Mouse (Mus musculus) embryonic facial prominence, embryonic 14.5 days (tissue): ENCODE results near the gene Ddx19a. TPM values are rescaled to one million over a fixed set of nuclear protein-coding genes. Genes with fewer than 3 reads are reported as not detected.
A peak's percentile ranks its signal among the peaks of the same experiment; 100 is the strongest.
"Not testable (repeated sequence)": the region's sequence is repeated elsewhere in the genome, so short reads cannot be mapped to it uniquely, and the experiment has no call there.

ENCODE experiments used
- ATAC-seq: fragments of 200-750 bp; cut with Nextera tagmentation; 2 replicates; pipeline ENCODE4 v1.8.0; 2017; ENCODE audit warnings: low read depth, moderate number of reproducible peaks, moderate TSS enrichment
- DNase-seq: peaks from one replicate; pipeline ENCODE4 v3.0.0-alpha.2; 2015; ENCODE audit warnings: low spot score
- H3K27ac ChIP-seq: fragments of 300-500 bp; sonication (generic); replicated peaks from 2 replicates; pipeline ENCODE4 v1.5.1; 2014; ENCODE audit warnings: low read depth, mild to moderate bottlenecking, low read length, moderate library complexity
- H3K27me3 ChIP-seq: fragments of 300-500 bp; sonication (generic); replicated peaks from 2 replicates; pipeline ENCODE4 v1.6.1; 2014; ENCODE audit warnings: low read length; ENCODE audit not compliant: control insufficient read depth, insufficient read depth
- H3K36me3 ChIP-seq: fragments of 300-500 bp; sonication (generic); 2 replicates; pipeline ENCODE4 v1.6.1; 2014; ENCODE audit warnings: low read length, mixed read lengths; ENCODE audit not compliant: control insufficient read depth, insufficient read depth
- H3K4me1 ChIP-seq: fragments of 300-500 bp; sonication (generic); 2 replicates; pipeline ENCODE4 v1.6.1; 2014; ENCODE audit warnings: antibody characterized with exemption, low read length; ENCODE audit not compliant: control insufficient read depth, insufficient read depth
- H3K4me2 ChIP-seq: fragments of 300-500 bp; sonication (generic); 2 replicates; pipeline ENCODE4 v1.6.1; 2014; ENCODE audit warnings: low read depth, mild to moderate bottlenecking, low read length, moderate library complexity, mixed read lengths
- H3K4me3 ChIP-seq: fragments of 300-500 bp; sonication (generic); 2 replicates; pipeline ENCODE4 v1.5.1; 2014; ENCODE audit warnings: low read depth, mild to moderate bottlenecking, low read length
- H3K9ac ChIP-seq: fragments of 300-500 bp; sonication (generic); 2 replicates; pipeline ENCODE4 v1.6.1; 2014; ENCODE audit warnings: low read depth, mild to moderate bottlenecking, low read length, moderate library complexity, mixed read lengths
- H3K9me3 ChIP-seq: fragments of 300-500 bp; sonication (generic); 2 replicates; pipeline ENCODE4 v1.6.1; 2016; ENCODE audit warnings: low read length; ENCODE audit not compliant: control insufficient read depth
- WGBS: fragments of 180-500 bp; shearing (Covaris S2); extraction: QIAGEN DNeasy Blood & Tissue Kit; methylation state at CpG from one replicate; pipeline ENCODE4 v1.1.7; 2014; 5-methylcytosine and 5-hydroxymethylcytosine counted together
- polyA plus RNA-seq: library from polyadenylated mRNA; unstranded; fragments of >200 nt; fragmentation: Nextera tagmentation; extraction: Ambion mirVana; gene quantifications from 2 replicates; pipeline ENCODE4 v1.2.1, GENCODE M21; 2014

Ddx19a gene
- polyA plus RNA-seq, 1 experiment from 2014 or later: 18.1 TPM

DNA sequence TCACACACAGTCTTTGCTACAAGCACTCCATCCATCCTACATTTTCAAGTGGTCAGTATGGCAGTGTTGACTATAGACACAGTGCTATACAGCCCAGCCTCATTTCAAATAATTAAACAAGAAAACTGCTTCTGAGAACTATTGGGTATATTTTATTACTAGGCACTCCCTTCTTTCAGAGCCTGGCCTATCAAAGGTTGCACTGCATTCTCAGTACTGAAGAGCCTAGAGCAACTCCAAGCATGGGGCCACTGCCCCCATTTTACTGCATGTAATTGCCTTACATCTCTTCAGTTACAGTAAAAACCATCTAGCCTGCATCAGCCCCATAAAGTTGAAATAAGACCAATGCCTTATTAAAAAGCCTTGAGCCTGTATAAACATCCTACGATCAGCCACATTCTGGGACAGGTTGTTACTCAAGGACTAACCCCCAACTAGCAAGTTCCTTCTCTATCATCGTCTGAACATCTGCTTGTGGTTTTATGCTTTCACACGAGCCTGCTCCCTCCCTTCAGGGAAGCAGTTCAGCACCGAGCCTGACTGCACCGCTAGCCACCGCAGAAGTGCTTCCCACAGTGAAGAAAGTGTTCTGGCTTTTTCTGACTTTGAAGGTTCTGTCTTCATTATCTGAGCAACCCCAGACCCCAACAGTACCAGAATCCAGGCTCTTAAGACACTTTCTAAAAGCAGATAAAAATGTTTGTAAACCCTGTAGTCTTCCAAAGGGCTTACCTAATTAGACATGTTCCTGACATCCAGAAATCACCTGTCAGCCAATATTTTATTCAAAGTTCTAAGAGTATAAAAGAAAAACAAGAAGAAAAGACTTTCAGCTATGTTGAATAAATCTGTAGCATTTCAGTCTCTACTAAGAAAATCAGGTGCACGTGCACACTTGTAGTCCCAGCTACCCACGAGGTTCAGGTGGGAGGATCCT, 9.5 kb downstream of the Ddx19a start:
- no peak for DNase-seq
- no peak overlapping the region for H3K4me2 ChIP-seq
- no peaks in the 10 kb centered on the region for H3K27me3 ChIP-seq
- no peak overlapping the region for H3K27ac ChIP-seq
- no peaks in the 10 kb centered on the region for H3K4me1 ChIP-seq
- H3K36me3 ChIP-seq: peaks cover 90% of the 10 kb centered on the region
- H3K4me3 ChIP-seq: no peak overlapping the region
- ATAC-seq: no peak
- 74% methylated on average over 8 of the region's 8 CpGs for WGBS
- H3K9me3 ChIP-seq: no peaks in the 10 kb centered on the region
- no peak overlapping the region for H3K9ac ChIP-seq

DNA sequence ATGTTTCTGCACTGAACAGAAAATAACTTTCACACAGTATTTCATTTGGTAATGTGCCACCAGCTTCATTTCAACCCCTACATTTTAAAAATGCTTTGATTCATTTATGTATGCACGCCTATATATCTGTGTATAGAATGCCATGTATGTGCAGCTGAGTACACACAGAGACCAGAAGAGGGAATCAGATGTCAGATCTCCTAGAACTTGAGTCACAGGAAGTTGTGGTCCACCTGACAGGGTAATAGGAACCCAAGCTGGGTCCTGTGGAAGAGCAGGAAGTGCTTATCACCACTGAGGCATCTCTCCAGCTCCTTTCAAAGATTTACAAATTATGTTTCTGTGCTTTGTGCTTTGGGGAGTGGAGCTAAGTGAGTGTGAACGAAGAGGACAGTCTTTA, 16.3 kb downstream of the Ddx19a start:
- Histone ChIP-seq H3K4me1 (no peaks in the 10 kb centered on the region), H3K9ac (no peak overlapping the region), H3K9me3 (no peaks in the 10 kb centered on the region), H3K27me3 (no peaks in the 10 kb centered on the region), H3K36me3 (peaks cover 82% of the 10 kb centered on the region), H3K4me2 (no peak overlapping the region), H3K27ac (no peak overlapping the region), H3K4me3 (no peak overlapping the region)
- 90% methylated on average over 2 of the region's 2 CpGs for WGBS
- DNase-seq (no peak), ATAC-seq (no peak)

DNA sequence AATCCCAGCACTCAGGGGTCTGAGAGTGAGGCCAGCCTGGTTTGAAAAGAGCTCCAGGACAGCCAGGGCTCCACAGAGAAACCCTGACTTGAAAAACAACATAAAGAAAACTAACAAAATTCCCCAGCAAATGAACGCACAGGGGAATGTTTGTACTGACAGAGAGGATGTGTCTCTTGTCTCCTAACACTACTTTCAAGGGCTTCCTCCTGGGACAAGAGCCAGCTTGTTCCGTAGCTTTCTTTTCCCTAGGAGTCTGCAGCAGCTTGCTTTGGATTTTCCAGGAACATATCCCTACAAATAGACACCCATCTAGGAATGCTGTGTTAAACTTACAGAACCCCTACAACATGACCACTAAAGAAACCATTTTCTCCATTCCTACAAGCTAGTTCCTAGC, 19.6 kb downstream of the Ddx19a start:
- DNase-seq, H3K9me3 ChIP-seq, ATAC-seq, H3K4me1 ChIP-seq, H3K4me2 ChIP-seq, H3K27ac ChIP-seq, H3K4me3 ChIP-seq, H3K9ac ChIP-seq, H3K27me3 ChIP-seq: not testable (repeated sequence)
- H3K36me3 ChIP-seq: peaks cover 75% of the 10 kb centered on the region
- WGBS: 81% methylated on average over 2 of the region's 2 CpGs

DNA sequence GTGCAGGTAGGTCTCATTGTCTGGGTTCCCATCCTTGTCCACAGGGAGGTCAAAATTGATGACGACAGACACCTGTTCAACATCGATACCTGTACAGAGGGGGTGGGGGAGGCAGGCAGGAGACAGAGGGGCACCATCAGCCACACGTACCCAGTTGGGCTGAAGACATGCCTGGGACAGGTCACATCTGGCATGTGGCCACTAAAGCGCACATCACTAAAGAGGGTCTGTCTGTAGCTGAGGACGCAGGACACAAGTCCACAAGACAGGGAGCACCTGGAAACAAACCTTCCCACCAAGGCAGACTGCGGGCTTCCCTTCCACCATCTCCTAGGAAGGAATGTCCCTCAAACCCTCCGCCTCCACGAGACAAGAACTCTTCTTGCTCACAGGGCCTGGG, 21.1 kb downstream of the Ddx19a start:
- peaks cover 75% of the 10 kb centered on the region for H3K36me3 ChIP-seq
- WGBS: 98% methylated on average over 5 of the region's 8 CpGs
- not testable (repeated sequence) for H3K9ac ChIP-seq, H3K4me2 ChIP-seq, H3K4me1 ChIP-seq, H3K9me3 ChIP-seq, H3K4me3 ChIP-seq, H3K27ac ChIP-seq, DNase-seq, ATAC-seq, H3K27me3 ChIP-seq

DNA sequence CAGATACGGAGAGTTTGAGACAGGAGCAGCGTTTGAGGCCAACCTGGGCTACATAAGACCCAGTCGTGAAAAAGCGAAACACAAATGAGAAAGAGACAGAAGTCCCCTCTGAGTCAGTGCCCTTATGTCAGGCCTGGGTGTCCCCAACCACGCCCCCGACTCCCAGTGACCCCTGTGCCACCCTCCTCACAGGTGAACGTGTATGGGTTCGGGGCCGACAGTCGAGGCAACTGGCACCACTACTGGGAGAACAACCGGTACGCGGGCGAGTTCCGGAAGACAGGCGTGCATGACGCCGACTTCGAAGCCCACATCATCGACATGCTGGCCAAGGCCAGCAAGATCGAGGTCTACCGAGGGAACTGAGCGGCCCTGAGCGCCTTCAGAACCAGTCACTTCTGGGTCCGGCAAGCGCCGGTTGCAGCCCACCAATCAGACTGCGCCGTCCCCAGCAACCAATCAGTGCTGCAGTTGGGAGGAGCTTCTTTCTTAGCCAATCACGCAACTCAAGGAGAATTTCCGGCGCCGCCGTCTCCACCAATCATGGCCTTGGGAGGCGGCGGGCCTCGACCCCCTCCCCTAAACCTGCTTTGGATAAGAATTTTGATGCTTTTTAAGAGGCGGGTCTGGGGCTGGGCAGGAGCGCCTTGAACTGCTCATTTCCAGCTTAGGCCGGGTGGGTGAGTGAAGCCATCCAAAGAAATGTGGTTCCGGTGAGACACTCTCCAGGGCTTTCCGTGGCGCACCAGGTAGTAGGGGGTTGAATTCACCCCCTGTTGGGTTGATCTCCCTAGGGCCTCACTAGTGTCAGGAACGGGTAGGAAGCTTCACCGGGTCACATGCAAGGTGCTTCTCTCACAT, 27.5 kb downstream of the Ddx19a start:
- Histone ChIP-seq H3K4me1 (no peaks in the 10 kb centered on the region), H3K9me3 (no peaks in the 10 kb centered on the region), H3K4me3 (peak overlapping the region; percentile 43), H3K36me3 (peaks cover 57% of the 10 kb centered on the region), H3K27ac (no peak overlapping the region; the same call in 1 of the 2 replicates), H3K4me2 (peak overlapping the region; percentile 76), H3K27me3 (no peaks in the 10 kb centered on the region), H3K9ac (peak overlapping the region; percentile 65)
- DNase-seq: peak; percentile 97
- 7% methylated on average over 43 of the region's 45 CpGs for WGBS
- ATAC-seq: peak; percentile 96

DNA sequence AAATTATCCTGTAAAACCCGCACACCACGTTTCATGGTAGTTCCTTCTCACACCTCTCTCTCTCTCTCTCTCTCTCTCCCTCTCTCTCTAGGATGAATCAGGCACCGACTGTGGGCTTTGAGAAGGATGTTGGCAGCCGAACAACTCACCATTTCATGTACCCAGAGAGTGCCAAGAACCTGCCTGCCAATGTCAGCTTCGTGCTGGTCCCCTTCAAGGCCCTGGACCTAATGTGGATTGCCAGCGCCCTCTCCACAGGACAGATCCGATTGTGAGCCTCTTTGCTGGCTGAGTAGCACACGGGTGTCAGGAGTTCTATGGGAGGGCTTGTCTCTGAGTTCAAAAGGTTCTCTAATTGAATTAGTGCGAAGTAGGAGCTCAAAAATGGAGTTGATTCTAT, 30.3 kb downstream of the Ddx19a start:
- DNase-seq (no peak), ATAC-seq (no peak)
- H3K4me1 ChIP-seq: no peaks in the 10 kb centered on the region
- H3K4me2 ChIP-seq: no peak overlapping the region
- H3K4me3 ChIP-seq: no peak overlapping the region
- 79% methylated on average over 9 of the region's 9 CpGs for WGBS
- H3K9ac ChIP-seq: no peak overlapping the region
- no peak overlapping the region for H3K27ac ChIP-seq
- no peaks in the 10 kb centered on the region for H3K9me3 ChIP-seq
- no peaks in the 10 kb centered on the region for H3K27me3 ChIP-seq
- peaks cover 50% of the 10 kb centered on the region for H3K36me3 ChIP-seq

DNA sequence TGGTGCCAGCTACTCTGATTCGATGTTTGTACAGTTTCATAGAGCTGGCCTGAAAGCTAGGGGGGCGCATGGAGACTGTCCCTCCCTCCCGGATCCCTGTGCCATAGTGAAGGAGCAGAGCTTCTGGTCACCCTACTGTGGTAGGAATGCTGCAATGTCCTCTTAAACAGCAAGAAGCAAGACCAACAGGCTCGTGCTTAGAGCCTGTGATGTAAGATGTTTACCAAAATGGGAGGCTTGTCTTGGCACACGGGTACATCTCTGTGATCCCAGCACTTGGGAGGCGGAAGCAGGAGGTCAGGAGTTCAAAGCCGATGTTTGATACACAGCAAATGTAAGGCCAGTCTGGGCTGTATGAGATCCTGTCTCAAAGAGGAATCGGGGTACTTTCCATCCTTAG, 31.0 kb downstream of the Ddx19a start:
- H3K4me3 ChIP-seq: no peak overlapping the region
- ATAC-seq (no peak), DNase-seq (no peak)
- WGBS: 89% methylated on average over 8 of the region's 8 CpGs
- no peak overlapping the region for H3K27ac ChIP-seq
- H3K4me1 ChIP-seq: no peaks in the 10 kb centered on the region
- no peaks in the 10 kb centered on the region for H3K27me3 ChIP-seq
- no peaks in the 10 kb centered on the region for H3K9me3 ChIP-seq
- no peak overlapping the region for H3K4me2 ChIP-seq
- H3K9ac ChIP-seq: no peak overlapping the region
- H3K36me3 ChIP-seq: peaks cover 50% of the 10 kb centered on the region

DNA sequence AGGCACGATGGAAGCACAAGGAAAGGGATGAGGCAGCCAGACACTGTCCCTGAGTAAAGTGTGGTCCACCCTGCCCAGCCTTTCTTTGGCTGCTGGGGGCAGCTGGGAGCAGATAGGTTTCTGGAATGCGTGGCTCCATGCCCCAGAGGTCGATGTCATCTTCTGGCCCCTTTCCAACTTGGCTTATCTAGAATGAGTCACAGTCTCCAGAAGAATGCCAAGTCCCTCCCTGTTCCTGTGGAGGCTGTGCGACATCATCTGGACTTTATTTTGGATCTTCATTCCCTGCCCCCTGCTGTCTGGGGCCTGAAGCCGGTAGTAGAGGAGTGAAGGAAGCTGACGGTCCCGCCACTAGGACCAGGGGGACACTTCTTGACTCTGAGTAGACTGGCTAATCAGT, 32.0 kb downstream of the Ddx19a start:
- DNase-seq (peak; percentile 83), ATAC-seq (no peak)
- H3K27ac ChIP-seq: no peak overlapping the region
- 53% methylated on average over 7 of the region's 7 CpGs for WGBS
- H3K4me3 ChIP-seq: no peak overlapping the region
- H3K9ac ChIP-seq: no peak overlapping the region
- H3K27me3 ChIP-seq: no peaks in the 10 kb centered on the region
- no peaks in the 10 kb centered on the region for H3K9me3 ChIP-seq
- no peak overlapping the region for H3K4me2 ChIP-seq
- H3K4me1 ChIP-seq: no peaks in the 10 kb centered on the region
- H3K36me3 ChIP-seq: peaks cover 53% of the 10 kb centered on the region
